Mouse (Mus musculus) cerebellum, adult 2 months (tissue): ENCODE results near the gene 1700020N01Rik.

Experiments used
- CTCF ChIP-seq: fragments of 200-500 bp; IDR thresholded peaks from 2 replicates; pipeline ENCODE4 v1.5.1; 2011; ENCODE audit warnings: low read depth, mild to moderate bottlenecking, control low read depth, low read length, moderate library complexity, borderline replicate concordance; ENCODE audit not compliant: insufficient read depth
- POLR2A ChIP-seq: fragments of 200-500 bp; IDR thresholded peaks from 2 replicates; pipeline ENCODE4 v1.6.1; 2011; ENCODE audit warnings: low read length, control low read depth, borderline replicate concordance; ENCODE audit not compliant: insufficient read depth

- no peak for TF ChIP-seq CTCF
- no peak for TF ChIP-seq POLR2A
These were observed 58.4 kb downstream of the 1700020N01Rik start for GRCm38 (mm10) chr10:21651388-21651787.
